Mouse (Mus musculus): Measurements from ENCODE around the gene Trip11. TPM values are rescaled to one million over a fixed set of nuclear protein-coding genes. Genes with fewer than 3 reads are reported as not detected.
A peak's percentile ranks its signal among the peaks of the same experiment; 100 is the strongest.

Trip11 gene
- total RNA-seq, 2 experiments from 2014 or later: 20.5 to 23.8 TPM

- DNase-seq: no peak
Observed at GRCm38 (mm10) chr12:101819570-101819969, 93.5 kb downstream of the Trip11 start.

GRCm38 (mm10) chr12:101818608-101819370 is 94.3 kb downstream of the Trip11 start, which contains the start of gene Fbln5:
Gene Fbln5, minus strand, starts transcription at chr12:101819055.
- DNase-seq: peak; percentile 69

DNA sequence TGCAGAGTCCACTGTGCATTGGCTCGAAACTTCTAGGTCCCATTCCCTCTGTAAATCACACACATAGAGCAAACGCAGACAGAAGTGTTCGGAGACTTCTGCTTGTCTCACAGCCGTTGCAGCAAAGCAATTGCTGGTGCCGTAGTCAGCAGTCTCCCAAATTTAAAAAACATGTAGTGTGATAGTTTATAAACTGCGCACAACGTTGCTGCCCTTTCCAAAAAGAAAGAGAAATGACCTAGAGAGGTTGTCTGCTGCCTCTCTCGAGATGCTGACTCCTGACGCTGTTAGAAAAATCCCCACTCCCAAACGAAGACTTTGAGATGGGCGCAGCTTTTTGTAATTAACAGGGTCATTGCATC is 94.8 kb downstream of the Trip11 start:
- no peak for DNase-seq

- no peak for DNase-seq
Observed at GRCm38 (mm10) chr12:101816810-101817209, 96.3 kb downstream of the Trip11 start.

DNA sequence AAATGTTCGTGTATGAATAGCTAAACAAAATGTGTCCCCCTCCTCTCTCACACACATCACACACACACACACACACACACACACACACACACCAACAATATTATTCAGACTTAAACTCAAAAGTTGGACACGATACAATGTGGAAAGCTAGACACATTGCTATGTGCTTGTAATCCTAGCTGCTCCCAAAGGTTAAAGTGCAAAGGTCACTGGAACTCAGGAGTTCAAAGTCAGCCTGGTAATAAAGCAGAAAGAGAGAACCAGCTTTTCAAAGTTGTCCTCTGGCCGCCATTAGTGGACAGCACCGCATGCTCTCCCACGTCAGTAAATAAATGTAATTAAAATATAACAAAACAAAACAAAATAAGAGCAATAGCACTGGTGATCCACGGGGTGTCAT is 97.3 kb downstream of the Trip11 start:
- no peak for DNase-seq

DNA sequence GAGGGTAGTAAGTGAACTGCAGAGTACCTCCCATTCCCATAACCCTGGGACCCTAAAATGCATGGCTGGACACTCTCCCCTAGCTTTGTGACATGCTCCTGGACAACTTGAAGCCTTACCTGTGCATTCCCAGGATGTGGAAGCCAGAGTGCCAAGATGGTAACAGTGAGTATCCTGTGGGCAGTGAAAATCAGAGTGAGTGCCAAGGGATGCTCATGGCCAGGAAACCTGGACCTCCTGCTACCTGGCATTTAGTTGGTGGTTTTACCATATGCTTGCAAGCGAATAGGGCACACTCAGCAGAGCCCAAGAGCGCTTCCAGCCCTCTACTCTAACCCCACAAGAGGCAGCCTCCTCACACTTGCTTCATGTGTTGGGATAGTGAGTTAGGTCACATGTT is 98.6 kb downstream of the Trip11 start:
- DNase-seq: no peak

GRCm38 (mm10) chr12:101811181-101811580 is 101.9 kb downstream of the Trip11 start:
- DNase-seq: no peak

- peak; percentile 62 for DNase-seq
Observed at GRCm38 (mm10) chr12:101810515-101810914, 102.6 kb downstream of the Trip11 start.

- DNase-seq: peak; percentile 19
Observed at GRCm38 (mm10) chr12:101807400-101807799, 105.7 kb downstream of the Trip11 start.

GRCm38 (mm10) chr12:101802445-101802844 is 110.6 kb downstream of the Trip11 start:
- DNase-seq: no peak

DNA sequence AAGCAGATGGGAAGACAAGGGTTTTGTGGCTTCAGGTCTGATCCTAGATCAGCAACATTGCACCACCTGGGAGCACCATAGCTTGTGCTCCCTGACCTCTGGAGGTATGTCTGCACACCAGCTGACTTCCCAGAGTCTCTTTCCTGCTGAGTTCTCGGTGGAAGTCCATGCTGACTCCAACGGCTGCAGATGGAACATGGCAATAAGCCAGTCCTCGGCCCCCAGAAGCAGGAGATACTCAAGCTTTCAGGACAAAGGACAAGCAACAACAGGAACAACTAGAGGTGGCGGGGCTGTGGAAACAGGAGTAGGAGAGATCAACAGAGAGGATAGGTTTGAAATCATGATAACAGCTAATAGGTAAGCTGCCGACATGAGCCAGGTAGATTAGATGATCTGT is 111.3 kb downstream of the Trip11 start:
- no peak for DNase-seq

GRCm38 (mm10) chr12:101801051-101801450 is 112.0 kb downstream of the Trip11 start:
- no peak for DNase-seq

DNA sequence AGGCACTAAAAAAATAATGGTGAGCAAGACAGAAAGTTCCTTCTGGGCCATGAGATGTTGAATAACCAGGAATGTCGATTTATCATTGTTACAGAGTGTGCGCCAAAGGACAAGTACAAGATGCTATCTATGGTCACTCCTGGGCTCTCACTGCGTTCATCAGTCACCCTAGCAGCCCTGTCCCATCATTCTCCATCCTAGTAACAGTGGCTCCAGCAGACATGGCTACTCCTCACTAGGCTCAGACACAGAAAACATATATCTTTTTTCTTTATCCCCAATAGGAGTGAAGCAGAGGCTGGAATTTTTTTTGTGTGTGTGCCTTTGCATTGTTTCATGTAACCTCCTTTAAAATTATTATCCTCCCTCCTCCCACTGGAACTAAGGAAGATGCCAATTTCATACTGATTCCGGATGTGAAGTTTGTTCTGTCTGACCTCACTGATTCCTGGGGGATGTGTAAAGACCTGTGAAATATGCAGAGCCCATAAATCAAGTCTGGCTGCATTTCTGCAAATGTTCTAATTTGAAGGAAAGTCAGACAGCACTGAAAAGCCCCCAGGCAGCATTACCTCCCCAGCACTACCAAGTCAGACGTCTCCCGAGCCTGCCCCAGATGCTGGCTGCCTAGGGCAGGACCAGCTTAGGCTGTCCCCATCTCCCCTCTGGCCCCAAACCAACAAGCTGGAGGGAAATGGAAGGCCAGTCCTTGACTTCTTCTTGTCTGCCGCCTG is 114.7 kb downstream of the Trip11 start:
- no peak for DNase-seq

GRCm38 (mm10) chr12:101794458-101794857 is 118.6 kb downstream of the Trip11 start:
- peak; percentile 24 for DNase-seq

- no peak for DNase-seq
Observed at GRCm38 (mm10) chr12:101793221-101793621, 119.8 kb downstream of the Trip11 start.

GRCm38 (mm10) chr12:101792684-101793083 is 120.4 kb downstream of the Trip11 start:
- no peak for DNase-seq

DNA sequence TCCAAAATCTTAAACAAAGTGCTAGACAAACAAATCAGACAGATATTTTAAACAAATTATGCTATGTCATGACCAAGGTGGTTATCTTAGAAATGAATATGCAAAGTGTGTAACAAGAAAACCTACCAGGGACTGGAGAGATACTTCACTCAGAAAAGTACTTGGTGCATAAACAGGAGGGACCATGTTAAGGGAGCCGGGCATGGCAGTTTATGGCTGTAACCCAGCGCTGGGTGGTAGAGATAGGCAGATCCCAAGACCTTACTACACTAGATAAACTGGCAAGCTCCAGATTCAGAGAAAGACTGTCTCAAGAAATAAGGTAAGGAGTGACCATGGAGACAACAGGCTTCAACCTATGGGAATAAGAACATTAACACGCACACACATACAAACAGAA is 123.3 kb downstream of the Trip11 start:
- no peak for DNase-seq

DNA sequence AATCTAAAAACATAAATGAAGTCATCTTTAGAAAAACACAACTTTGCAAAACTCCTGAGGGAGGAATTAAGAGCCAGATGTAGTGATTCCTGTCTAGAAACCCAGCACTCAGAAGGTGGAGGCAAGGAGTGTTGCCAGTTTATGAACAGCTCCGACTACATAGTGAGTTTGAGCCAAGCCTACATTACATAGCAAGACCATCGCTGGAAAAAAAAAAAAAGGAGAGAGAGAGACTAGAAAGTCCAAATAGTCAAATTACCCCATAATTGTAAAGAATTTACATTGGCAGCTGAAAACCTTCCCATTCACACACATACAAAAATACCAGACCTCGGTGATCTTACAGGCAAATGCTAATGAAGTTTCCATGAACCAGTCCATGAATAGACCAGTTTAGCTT is 123.8 kb downstream of the Trip11 start:
- no peak for DNase-seq

Other genes with a start within 250 kb of the Trip11 start
- gene Tc2n, start 194.7 kb downstream of the Trip11 start, total RNA-seq (2021): under 1 TPM; 0.16 to 0.32 TPM
- gene Fbln5, start 94.2 kb downstream of the Trip11 start, total RNA-seq (2021): 10 to 100 TPM; 47.8 to 56.1 TPM
- 1 to 10 TPM; 4.3 to 5.9 TPM for gene Atxn3, start 45.0 kb upstream of the Trip11 start, total RNA-seq (2021)
- 10 to 100 TPM; 12.2 to 14.6 TPM for gene Cpsf2, start 62.7 kb upstream of the Trip11 start, total RNA-seq (2021)
- under 1 TPM; 0.26 to 0.32 TPM for gene Slc24a4, start 215.5 kb upstream of the Trip11 start, total RNA-seq (2021)

All from gastrocnemius, postnatal 10 days (tissue).